Mouse (Mus musculus) ovary, adult 10 weeks (tissue): ENCODE data around the gene Ilf2. TPM values are rescaled to one million over a fixed set of nuclear protein-coding genes. Genes with fewer than 3 reads are reported as not detected.

ENCODE experiments used
- polyA plus RNA-seq: library from polyadenylated mRNA; stranded (reverse); fragments of 350-450 nt; fragmentation: Illumina TruSeq; extraction: RNeasy Lipid Tissue Mini Kit (QIAGEN cat#74804); gene quantifications from one replicate; pipeline ENCODE4 v1.2.3, GENCODE M21; 2014

Gene Ilf2
- polyA plus RNA-seq = 94.7 TPM

GRCm38 (mm10) chr3:90475831-90476611, at the start of gene Ilf2:
TSS of gene Ilf2 (plus strand) at chr3:90476126.

DNA sequence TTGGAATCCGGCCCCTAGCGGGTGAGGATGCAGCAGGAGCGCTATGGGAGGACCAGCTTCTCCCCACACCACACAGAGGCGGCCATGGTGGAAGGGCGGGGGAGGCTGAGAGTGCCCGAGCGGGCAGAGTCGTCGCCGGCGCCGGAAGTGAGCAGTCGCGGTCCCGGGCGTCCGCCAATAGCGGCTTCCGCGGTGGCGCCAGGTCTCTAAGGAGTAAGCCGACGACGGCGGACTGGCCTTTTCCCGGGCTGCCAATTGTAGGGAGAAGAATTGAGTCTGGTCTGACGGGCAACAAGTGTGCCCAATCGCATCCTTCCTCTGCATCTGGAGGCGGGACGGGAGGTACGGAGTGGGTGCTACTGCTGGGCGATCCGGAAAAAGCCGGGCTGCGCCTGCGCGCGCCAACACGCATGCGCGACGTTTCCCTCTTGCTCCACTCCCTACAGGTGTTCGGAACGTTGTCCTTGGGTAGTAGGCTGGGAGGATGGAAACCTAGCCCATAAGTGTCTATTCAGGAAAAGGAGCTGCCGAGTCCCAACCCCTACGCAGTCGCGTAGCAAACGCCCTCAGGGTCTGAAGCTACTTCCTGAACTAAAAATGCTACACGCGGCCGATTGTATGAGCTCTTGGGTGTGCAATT, 42.4 kb upstream of the Ilf2 start, which contains the start of gene Ints3:
Gene Ints3 (minus strand): TSS at position 242 of the 640 bp plus-strand sequence.

DNA sequence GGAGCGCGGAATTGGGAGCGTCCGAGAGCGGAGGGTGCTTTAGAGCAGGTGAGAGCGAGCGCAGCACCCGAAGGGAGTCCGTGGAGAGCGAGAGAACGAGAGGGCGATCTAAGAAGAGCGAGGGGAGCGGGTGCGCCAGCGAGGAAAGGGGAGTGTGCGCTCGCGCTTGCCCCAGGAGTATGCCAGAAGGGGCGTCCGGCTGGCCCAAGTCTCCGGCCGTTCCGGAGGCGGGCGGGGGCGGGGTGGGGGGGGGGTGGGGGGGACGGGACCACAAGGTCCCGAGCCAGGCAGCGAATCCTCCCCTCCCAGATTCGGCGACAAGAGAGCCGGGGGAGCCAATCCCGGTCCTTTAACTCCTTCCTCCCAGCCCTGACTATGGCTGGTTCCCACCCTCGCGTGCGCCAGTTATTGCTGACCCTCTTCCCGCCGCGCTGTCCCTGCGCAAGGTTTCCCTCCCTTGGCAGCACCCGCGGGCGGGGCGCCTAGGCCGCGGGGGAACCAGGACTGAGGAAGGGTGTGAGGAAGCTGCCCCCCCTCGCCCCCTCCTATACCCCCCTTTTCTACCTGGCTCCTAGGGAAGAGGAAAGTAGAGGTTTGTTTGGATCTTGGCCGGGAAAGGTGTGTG, 10.1 kb upstream of the Ilf2 start, which contains the start of gene Npr1:
Gene Npr1 (minus strand): TSS at position 181 of the 625 bp plus-strand sequence.

DNA sequence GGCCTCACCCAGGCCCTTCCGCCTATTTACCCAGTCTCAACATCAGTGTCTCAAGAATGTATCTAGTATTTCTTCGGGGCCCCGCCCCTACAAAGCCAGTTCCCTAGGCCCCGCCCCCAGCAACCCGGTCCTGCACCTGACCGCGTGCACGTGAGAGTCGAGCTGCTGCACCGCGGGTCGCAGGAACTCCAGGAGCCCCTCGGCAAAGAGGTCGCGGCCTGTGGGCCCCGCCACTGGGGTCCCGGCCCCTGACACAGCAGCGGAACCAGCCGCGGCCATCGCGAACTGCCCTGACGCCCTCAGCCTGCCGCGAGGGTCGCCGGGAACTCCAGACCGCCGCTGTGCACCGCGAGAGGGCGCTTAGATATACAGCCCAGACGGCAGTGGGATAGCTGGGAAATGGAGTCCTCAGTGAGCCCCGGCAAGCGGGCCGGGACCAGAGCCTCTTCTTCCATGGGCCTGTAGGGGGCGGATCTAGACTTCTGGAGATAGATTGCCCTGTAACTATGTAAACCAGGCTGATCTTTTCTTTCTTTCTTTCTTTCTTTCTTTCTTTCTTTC, 14.8 kb downstream of the Ilf2 start, which contains the start of gene Snapin:
Gene Snapin (minus strand): TSS at position 338 of the 561 bp plus-strand sequence.

GRCm38 (mm10) chr3:90508950-90509746, 33.2 kb downstream of the Ilf2 start, which contains the start of gene Chtop:
TSS of gene Chtop (minus strand) at chr3:90509498.

GRCm38 (mm10) chr3:90513796-90514590, 38.1 kb downstream of the Ilf2 start, which contains the start of the genes S100a1 and S100a13:
TSS of gene S100a1 (minus strand) at chr3:90514392.
TSS of gene S100a13 (plus strand) at chr3:90514435.

DNA sequence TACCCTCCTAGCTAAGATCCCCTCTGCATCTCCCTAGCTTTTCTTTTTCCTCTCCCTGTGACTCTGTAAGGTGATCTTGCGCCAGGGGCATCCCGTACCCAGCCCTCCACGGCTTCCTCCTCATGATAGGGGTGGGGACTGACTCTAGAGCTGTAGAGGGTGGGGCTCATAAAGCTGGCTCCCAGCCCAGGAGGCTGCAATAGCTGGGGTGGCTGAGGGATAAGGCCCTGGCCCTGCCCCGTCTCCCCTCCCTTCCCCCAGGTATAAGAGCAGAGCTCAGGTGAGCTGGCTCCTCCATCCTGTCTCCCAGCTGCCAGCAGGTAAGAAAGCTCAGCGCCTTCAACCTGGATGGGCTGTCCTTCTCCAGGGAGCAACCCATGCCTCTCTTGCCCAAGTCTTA, 50.7 kb downstream of the Ilf2 start, which contains the start of gene S100a14:
Gene S100a14 (plus strand): TSS at position 277 of the 400 bp plus-strand sequence.

DNA sequence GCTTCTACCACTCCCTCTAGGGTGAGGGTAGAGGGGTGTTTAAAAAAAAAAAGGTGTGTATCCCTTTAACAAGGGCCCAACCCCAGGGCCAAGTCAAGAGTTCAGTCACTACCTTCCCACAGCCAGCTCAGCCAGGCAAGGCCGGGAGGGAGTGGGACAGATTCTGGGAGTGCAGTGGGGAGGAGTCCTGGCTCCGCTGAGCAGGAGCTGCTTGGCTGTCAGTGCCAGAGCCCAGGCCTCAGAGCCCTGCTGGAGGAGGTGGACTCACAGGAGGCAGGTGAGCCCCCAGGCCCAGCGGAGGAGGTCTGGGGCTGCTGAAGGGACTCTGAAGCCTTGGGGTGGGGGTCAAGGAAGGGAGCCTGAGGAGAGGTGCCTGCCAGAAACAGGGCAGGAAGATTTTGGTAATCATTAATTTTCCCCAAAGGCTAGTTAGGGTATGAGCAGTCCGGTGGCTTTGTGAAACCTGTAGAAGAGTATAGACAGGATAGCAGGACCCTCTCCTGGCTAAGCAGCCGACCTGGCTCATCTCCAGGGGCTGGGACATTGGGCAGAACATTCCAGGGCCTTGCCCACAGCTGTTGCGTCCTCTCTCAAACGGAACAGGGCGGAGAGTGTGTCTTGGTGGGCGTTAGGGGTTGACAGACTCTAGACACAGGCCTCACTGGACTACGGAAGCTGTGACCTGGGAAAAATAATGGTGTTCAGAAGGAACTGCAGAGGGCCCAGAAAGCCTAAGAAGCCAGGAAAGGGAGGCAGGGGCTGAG, 61.4 kb downstream of the Ilf2 start, which contains the start of gene S100a16:
Gene S100a16 (plus strand): TSS at position 114 of the 764 bp plus-strand sequence.

Other genes starting within 250 kb of the Ilf2 start
- gene Jtb, start 244.5 kb upstream of the Ilf2 start, polyA plus RNA-seq = 97.8 TPM
- gene Creb3l4, start 232.6 kb upstream of the Ilf2 start, polyA plus RNA-seq = 4.3 TPM
- 139 TPM for gene Slc39a1, start 228.0 kb upstream of the Ilf2 start, polyA plus RNA-seq
- gene Crtc2, start 222.0 kb upstream of the Ilf2 start, polyA plus RNA-seq = 6.5 TPM
- 1.3 TPM for gene Dennd4b, start 210.9 kb upstream of the Ilf2 start, polyA plus RNA-seq
- gene Gatad2b, start 182.9 kb upstream of the Ilf2 start, polyA plus RNA-seq = 103 TPM
- not detected for gene Slc27a3, start 86.2 kb upstream of the Ilf2 start, polyA plus RNA-seq
- gene Ints3, start 42.5 kb upstream of the Ilf2 start, polyA plus RNA-seq = 24.1 TPM
- 36.4 TPM for gene Npr1, start 10.3 kb upstream of the Ilf2 start, polyA plus RNA-seq
- gene Snapin, start 14.9 kb downstream of the Ilf2 start, polyA plus RNA-seq = 154 TPM
- gene Chtop, start 33.4 kb downstream of the Ilf2 start, polyA plus RNA-seq = 220 TPM
- 29.9 TPM for gene S100a1, start 38.3 kb downstream of the Ilf2 start, polyA plus RNA-seq
- gene S100a13, start 38.3 kb downstream of the Ilf2 start, polyA plus RNA-seq = 2.6 TPM
- gene S100a14, start 50.7 kb downstream of the Ilf2 start, polyA plus RNA-seq = not detected
- gene S100a16, start 61.1 kb downstream of the Ilf2 start, polyA plus RNA-seq = 29.2 TPM
- gene S100a3, start 84.5 kb downstream of the Ilf2 start, polyA plus RNA-seq = not detected
- gene S100a2, start 114.1 kb downstream of the Ilf2 start, polyA plus RNA-seq = not detected
- not detected for gene Gm42674, start 125.8 kb downstream of the Ilf2 start, polyA plus RNA-seq
- 21.9 TPM for gene S100a4, start 127.6 kb downstream of the Ilf2 start, polyA plus RNA-seq
- gene S100a5, start 132.4 kb downstream of the Ilf2 start, polyA plus RNA-seq = not detected
- 45.3 TPM for gene S100a6, start 136.8 kb downstream of the Ilf2 start, polyA plus RNA-seq
- gene S100a7a, start 177.9 kb downstream of the Ilf2 start, polyA plus RNA-seq = not detected
- 6.4 TPM for gene S100a8, start 192.9 kb downstream of the Ilf2 start, polyA plus RNA-seq
- gene S100a9, start 219.6 kb downstream of the Ilf2 start, polyA plus RNA-seq = not detected